Mouse (Mus musculus): ENCODE data around the gene Trnt1. TPM values are rescaled to one million over a fixed set of nuclear protein-coding genes. Genes with fewer than 3 reads are reported as not detected.
A peak's percentile ranks its signal among the peaks of the same experiment; 100 is the strongest.

Gene Trnt1
- polyA plus RNA-seq (2011; ENCODE audit: insufficient read depth, insufficient read length, low replicate concordance, missing spikeins): 13.8 and 16.4 TPM in 2 replicates

DNA sequence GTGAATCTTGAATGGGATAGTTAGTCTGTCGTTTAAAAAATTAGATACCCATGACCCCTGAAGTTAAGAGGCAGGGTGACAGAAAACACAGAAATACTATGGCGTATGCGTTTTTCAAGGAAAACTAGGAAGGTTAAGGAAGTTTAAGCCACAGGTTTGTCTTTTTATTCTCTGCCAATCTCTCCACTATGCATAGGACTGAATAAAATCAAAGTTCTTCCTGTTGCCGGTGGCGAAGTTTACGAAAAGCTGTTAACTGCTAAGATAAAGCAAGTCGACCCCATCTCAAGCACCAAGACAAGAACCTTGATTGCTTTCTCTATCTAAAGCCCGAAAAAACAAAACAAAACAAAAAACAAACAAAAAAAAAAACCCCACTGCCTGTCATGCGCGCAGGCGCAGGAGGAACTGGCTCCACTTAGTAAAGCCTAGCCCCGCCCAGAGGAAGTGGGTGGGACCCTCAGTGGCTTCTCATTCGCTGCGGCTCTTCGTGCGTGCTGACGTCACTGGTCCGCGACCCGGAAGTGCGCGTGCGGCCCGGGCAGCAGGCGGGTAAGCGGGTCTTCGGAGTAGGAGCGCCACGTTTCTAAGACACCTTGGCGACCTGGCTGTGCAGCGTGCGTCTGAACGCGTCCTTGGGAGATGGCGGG, at the start of gene Trnt1:
TSS of gene Trnt1 (plus strand) at position 481 of the 650 bp plus-strand sequence.
- H3K27ac ChIP-seq (ENCODE audit: control insufficient read depth, insufficient read depth, low read depth, low read length, poor library complexity): peak within 1 kb of the TSS; percentile 61
- 5% methylated on average over 35 of the region's 35 CpGs for WGBS
- TF ChIP-seq POLR2A (IDR thresholded peaks at IDR 0.05; ENCODE audit: borderline replicate concordance, control insufficient read depth, low read depth, low read length): peak; percentile 84
- no peak for TF ChIP-seq CTCF (IDR thresholded peaks at IDR 0.05; ENCODE audit: control insufficient read depth, insufficient read depth, low read length)
- H3K4me1 ChIP-seq (ENCODE audit: control insufficient read depth, insufficient read depth, low read length): no peaks in the 10 kb centered on the region; the same call in 1 of the 2 replicates
- H3K4me3 ChIP-seq (replicated peaks; ENCODE audit: control insufficient read depth, low read depth, low read length): peak within 1 kb of the TSS; percentile 95

GRCm38 (mm10) chr6:106725642-106726041, 43.3 kb upstream of the Trnt1 start:
- Histone ChIP-seq H3K4me3 (replicated peaks; ENCODE audit: control insufficient read depth, low read depth, low read length) (peak overlapping the region; percentile 22), H3K4me1 (ENCODE audit: control insufficient read depth, insufficient read depth, low read length) (no peaks in the 10 kb centered on the region; the same call in 1 of the 2 replicates), H3K27ac (ENCODE audit: control insufficient read depth, insufficient read depth, low read depth, low read length, poor library complexity) (no peak overlapping the region)
- WGBS: 19% methylated on average over 4 of the region's 4 CpGs
- TF ChIP-seq POLR2A (IDR thresholded peaks at IDR 0.05; ENCODE audit: borderline replicate concordance, control insufficient read depth, low read depth, low read length) (no peak), CTCF (IDR thresholded peaks at IDR 0.05; ENCODE audit: control insufficient read depth, insufficient read depth, low read length) (no peak)

DNA sequence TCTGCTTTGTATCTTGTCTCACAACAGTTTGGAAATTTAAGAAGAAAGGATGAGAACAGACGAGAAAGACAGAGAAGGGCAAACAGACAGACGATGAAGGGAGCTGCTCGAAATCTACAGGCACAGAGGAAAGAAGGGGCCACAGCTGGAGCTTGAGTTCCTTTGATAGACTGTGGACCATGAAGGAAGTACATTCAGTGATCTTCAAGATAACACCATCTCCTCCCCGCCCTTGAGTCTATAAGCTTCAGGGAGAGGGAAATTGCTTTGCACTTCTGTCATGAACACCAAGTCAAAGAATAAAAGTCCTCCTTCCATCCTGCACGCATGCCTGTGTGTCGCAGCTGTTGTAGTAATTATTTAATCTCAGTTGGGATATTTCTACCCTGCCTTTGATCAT, 42.8 kb upstream of the Trnt1 start:
- Histone ChIP-seq H3K4me1 (ENCODE audit: control insufficient read depth, insufficient read depth, low read length) (no peaks in the 10 kb centered on the region; the same call in 1 of the 2 replicates), H3K4me3 (replicated peaks; ENCODE audit: control insufficient read depth, low read depth, low read length) (peak overlapping the region; percentile 5), H3K27ac (ENCODE audit: control insufficient read depth, insufficient read depth, low read depth, low read length, poor library complexity) (no peak overlapping the region)
- WGBS: 10% methylated on average over 6 of the region's 6 CpGs
- TF ChIP-seq CTCF (IDR thresholded peaks at IDR 0.05; ENCODE audit: control insufficient read depth, insufficient read depth, low read length) (no peak), POLR2A (IDR thresholded peaks at IDR 0.05; ENCODE audit: borderline replicate concordance, control insufficient read depth, low read depth, low read length) (no peak)

- Histone ChIP-seq H3K27ac (ENCODE audit: control insufficient read depth, insufficient read depth, low read depth, low read length, poor library complexity) (no peak overlapping the region), H3K4me3 (replicated peaks; ENCODE audit: control insufficient read depth, low read depth, low read length) (no peak overlapping the region), H3K4me1 (ENCODE audit: control insufficient read depth, insufficient read depth, low read length) (no peaks in the 10 kb centered on the region; the same call in 1 of the 2 replicates)
- TF ChIP-seq CTCF (IDR thresholded peaks at IDR 0.05; ENCODE audit: control insufficient read depth, insufficient read depth, low read length) (no peak), POLR2A (IDR thresholded peaks at IDR 0.05; ENCODE audit: borderline replicate concordance, control insufficient read depth, low read depth, low read length) (no peak)
- WGBS: 6% methylated on average over 1 of the region's 1 CpGs
Measured at GRCm38 (mm10) chr6:106727703-106728102, 41.2 kb upstream of the Trnt1 start.

GRCm38 (mm10) chr6:106729682-106730314, 39.1 kb upstream of the Trnt1 start:
- no peaks in the 10 kb centered on the region; the same call in 1 of the 2 replicates for H3K4me1 ChIP-seq (ENCODE audit: control insufficient read depth, insufficient read depth, low read length)
- WGBS: 39% methylated on average over 4 of the region's 4 CpGs
- no peak overlapping the region for H3K27ac ChIP-seq (ENCODE audit: control insufficient read depth, insufficient read depth, low read depth, low read length, poor library complexity)
- H3K4me3 ChIP-seq (replicated peaks; ENCODE audit: control insufficient read depth, low read depth, low read length): no peak overlapping the region
- no peak for TF ChIP-seq POLR2A (IDR thresholded peaks at IDR 0.05; ENCODE audit: borderline replicate concordance, control insufficient read depth, low read depth, low read length)

DNA sequence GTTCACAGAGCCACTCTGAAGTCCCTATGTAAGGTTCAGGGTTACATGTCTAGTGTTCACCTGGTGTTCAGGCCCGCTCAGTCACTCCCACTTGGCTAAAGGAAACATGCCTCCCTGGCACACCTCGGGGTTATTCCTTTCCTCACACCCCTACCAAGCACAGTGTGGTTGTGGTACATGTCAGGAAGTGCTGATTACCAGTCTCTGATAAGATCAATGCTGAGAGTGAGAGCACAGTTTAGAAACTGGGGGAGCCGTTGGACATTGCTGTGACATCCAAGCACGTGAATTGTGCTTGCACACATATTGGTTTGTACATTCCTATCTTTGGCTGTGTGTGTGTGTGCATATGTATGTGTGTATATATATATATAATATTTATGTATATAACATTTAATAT, 36.4 kb upstream of the Trnt1 start:
- Histone ChIP-seq H3K27ac (ENCODE audit: control insufficient read depth, insufficient read depth, low read depth, low read length, poor library complexity) (no peak overlapping the region), H3K4me3 (replicated peaks; ENCODE audit: control insufficient read depth, low read depth, low read length) (no peak overlapping the region), H3K4me1 (ENCODE audit: control insufficient read depth, insufficient read depth, low read length) (no peaks in the 10 kb centered on the region; the same call in 1 of the 2 replicates)
- TF ChIP-seq POLR2A (IDR thresholded peaks at IDR 0.05; ENCODE audit: borderline replicate concordance, control insufficient read depth, low read depth, low read length): no peak
- TF ChIP-seq CTCF (IDR thresholded peaks at IDR 0.05; ENCODE audit: control insufficient read depth, insufficient read depth, low read length): no peak
- 20% methylated on average over 4 of the region's 4 CpGs for WGBS

GRCm38 (mm10) chr6:106738229-106738628, 30.7 kb upstream of the Trnt1 start:
- H3K27ac ChIP-seq (ENCODE audit: control insufficient read depth, insufficient read depth, low read depth, low read length, poor library complexity): no peak overlapping the region
- TF ChIP-seq CTCF (IDR thresholded peaks at IDR 0.05; ENCODE audit: control insufficient read depth, insufficient read depth, low read length) (no peak), POLR2A (IDR thresholded peaks at IDR 0.05; ENCODE audit: borderline replicate concordance, control insufficient read depth, low read depth, low read length) (no peak)
- H3K4me3 ChIP-seq (replicated peaks; ENCODE audit: control insufficient read depth, low read depth, low read length): no peak overlapping the region
- WGBS: 61% methylated on average over 3 of the region's 3 CpGs
- H3K4me1 ChIP-seq (ENCODE audit: control insufficient read depth, insufficient read depth, low read length): no peaks in the 10 kb centered on the region

DNA sequence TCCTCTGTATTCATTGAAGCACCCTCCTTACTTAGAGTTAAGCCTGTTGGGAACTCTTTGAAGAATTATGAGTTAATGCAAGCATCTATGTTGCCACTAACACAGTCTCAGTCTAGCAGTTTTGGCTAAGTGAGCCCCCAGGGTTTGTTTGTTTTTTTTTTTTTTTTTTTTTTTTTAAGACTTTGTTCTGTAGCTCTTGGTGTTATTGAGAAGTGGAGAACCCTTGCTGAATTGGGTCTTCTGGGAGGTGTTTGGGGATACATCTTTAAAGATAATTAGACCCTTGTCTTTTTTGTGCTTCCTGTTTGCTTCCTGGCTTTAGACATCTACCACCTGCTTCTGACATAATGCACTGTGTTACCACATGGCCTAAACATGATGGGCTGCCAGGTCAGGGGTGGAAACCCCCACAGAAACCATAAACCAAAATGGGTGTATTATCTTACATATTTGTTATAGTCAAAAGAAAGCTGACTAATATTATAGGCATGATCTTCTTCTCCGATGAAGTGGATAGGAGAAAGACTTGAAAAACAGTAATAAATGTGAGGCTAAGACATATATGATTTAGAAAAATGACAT, 28.6 kb upstream of the Trnt1 start:
- H3K27ac ChIP-seq (ENCODE audit: control insufficient read depth, insufficient read depth, low read depth, low read length, poor library complexity): no peak overlapping the region
- TF ChIP-seq CTCF (IDR thresholded peaks at IDR 0.05; ENCODE audit: control insufficient read depth, insufficient read depth, low read length) (no peak), POLR2A (IDR thresholded peaks at IDR 0.05; ENCODE audit: borderline replicate concordance, control insufficient read depth, low read depth, low read length) (no peak)
- 76% methylated on average over 1 of the region's 1 CpGs for WGBS
- H3K4me3 ChIP-seq (replicated peaks; ENCODE audit: control insufficient read depth, low read depth, low read length): no peak overlapping the region
- no peaks in the 10 kb centered on the region for H3K4me1 ChIP-seq (ENCODE audit: control insufficient read depth, insufficient read depth, low read length)

All from bone marrow, adult 2 months (tissue).